Mouse (Mus musculus): Measurements from ENCODE around the gene Gm5294. TPM values are rescaled to one million over a fixed set of nuclear protein-coding genes. Genes with fewer than 3 reads are reported as not detected.
A peak's percentile ranks its signal among the peaks of the same experiment; 100 is the strongest.

Gm5294 gene
- not detected for total RNA-seq (2021)
- long read RNA-seq, experiment 1: 0 reads
- long read RNA-seq, experiment 2: 0 reads

DNA sequence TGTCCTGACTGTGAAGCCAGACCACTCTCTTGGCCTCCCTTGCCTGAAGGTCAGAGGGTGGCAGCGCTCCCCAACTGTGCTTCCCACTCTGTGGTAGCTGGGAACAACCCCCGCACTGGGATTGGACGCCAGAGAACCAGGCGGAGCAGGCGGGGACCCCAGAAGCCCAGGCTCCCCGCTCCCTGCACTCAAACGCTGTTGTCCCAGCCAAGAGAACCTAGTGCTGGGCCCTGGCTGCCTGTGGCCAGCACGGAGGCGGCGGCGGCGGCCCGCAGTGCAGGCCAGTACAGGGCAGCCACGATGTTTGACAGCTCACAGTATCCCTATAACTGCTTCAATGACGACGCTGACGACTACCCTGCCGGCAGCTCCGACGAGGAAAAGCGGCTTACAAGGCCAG lies at the start of gene Gm5294:
Gm5294 (plus strand) TSS at position 301 of the 400 bp plus-strand sequence.
- TF ChIP-seq CTCF (IDR thresholded peaks at IDR 0.05): no peak
- Histone ChIP-seq H3K4me3 (peak within 1 kb of the TSS; percentile 59), H3K27ac (no peak within 1 kb of the TSS)
- intact Hi-C loops (cut with DNase I): no loop called here
- no peak for DNase-seq

DNA sequence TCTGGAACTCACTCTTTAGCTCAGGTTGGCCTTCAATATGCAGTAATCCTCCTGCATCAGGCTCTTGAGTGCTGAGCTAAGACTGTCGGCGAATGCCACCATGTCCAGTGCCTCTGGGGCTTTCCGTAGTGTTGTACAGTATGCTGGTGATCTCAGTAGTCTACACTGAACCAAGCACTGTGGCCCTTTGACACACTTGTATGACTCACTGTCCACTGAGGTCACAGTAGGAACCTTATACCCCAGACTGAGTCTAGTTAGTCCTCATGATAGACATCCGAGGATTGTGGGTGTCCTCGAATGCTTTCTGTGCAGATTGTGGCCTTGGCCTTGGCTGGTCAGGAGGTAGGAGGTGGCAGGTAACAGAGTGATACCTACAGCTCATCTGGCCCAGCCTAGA lies 44.8 kb upstream of the Gm5294 start:
- no peak for TF ChIP-seq CTCF (IDR thresholded peaks at IDR 0.05)
- DNase-seq: no peak
- H3K27ac ChIP-seq: no peak overlapping the region
- intact Hi-C loops (cut with DNase I): no loop called here
- no peak overlapping the region for H3K4me3 ChIP-seq

DNA sequence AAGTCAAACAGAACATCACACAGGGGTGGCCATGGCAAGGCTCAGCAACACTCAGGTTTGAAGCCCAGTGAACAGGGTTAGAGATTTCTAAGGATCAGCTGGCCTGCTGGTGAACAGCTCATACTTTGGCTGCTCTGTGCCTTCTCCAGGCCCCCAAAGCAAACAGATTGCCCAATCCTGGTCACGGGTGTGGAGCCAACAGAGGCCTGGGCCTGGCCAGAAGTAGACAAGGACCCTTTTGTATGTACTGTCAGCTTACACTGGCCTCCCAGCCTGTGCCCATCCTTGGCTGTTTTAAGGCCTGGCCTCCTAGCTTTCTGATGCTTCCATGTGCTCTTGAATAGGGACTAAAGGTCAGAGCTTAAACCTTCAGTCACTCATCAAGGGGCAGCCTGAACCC lies 43.5 kb upstream of the Gm5294 start:
- intact Hi-C loops (cut with DNase I): no loop called here
- no peak for TF ChIP-seq CTCF (IDR thresholded peaks at IDR 0.05)

DNA sequence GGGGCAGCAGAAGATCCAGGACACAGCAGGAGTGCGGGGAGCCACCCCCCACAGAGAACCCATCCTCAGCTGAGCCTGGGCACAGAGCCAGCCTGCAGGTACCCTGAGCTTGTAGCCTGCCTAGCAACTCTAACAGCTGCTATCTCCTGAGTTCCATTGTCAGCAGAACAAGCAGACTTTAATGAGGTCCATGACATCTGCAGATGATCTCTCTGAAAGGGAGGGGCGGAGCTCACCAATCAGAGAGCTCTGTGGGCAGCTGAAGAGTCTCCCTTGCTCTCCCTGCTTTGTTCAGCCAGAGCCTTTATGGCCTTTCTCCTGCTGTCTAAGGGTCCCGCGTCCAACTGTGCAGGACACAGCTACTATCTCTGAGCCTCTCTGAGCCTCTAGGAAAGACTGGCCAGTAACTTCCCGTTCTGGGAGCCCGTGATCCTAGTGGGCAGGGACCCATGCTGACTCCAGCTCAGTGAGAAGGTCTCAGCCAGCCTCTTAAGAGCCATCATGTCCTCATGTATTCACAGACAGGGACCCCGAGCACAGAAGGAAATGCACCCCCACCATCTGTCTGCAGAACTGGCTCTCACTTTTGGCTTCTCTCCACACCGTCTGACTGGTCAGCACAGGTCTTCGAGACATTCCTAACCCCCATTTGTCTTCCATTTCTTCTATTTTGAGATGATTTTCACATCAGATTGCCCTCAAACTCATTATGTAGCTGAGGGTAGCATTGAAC lies 41.0 kb upstream of the Gm5294 start:
- peak; percentile 33 for DNase-seq
- H3K27ac ChIP-seq: no peak overlapping the region
- intact Hi-C loops (cut with DNase I): no loop called here
- no peak for TF ChIP-seq CTCF (IDR thresholded peaks at IDR 0.05)
- H3K4me3 ChIP-seq: no peak overlapping the region

More for the DNA sequence above, 43.5 kb upstream of the Gm5294 start:
- Histone ChIP-seq H3K27ac (no peak overlapping the region), H3K4me3 (no peak overlapping the region)
- DNase-seq: peak; percentile 58

DNA sequence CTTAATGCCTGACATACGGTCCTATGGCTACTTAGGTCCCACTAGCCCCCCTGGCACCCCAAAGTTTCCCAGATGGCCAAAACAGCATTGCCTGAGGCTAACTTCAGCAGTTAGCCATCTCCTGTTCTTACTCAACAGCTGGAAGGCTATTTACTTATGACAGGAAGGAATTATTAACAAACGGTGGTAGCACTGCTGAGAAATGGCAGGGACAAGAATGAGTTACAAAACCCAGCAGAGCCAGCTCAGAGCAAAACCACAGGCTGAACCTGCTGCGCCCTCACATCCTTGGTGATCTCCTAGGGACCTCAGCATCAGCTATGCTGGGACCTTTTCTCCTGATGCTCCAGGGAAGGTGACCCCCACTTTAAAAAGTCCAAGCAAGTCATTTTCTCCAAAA lies 40.2 kb upstream of the Gm5294 start:
- no peak for DNase-seq
- TF ChIP-seq CTCF (IDR thresholded peaks at IDR 0.05): no peak
- Histone ChIP-seq H3K27ac (no peak overlapping the region), H3K4me3 (no peak overlapping the region)
- intact Hi-C loops (cut with DNase I): no loop called here

DNA sequence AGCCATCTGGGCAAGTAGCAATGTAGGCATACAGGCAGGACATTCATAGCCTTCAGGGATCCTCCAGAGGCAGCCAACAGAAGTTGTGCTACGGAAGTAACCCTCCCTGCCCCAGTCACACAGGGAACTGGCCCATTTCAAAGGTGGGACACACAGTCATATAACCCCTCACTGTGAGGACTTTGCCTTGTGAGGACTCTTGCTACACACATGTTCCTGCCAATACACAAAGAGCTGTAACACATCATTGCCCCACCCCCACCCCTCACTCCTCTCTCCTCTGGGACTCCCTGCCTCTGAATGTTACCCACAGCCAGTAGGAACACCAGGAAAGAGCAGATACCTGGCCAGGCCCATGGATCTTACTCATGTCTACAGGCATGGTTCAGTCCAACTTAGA lies 37.2 kb upstream of the Gm5294 start:
- intact Hi-C loops (cut with DNase I): no loop called here
- no peak overlapping the region for H3K4me3 ChIP-seq
- no peak overlapping the region for H3K27ac ChIP-seq
- DNase-seq: no peak
- TF ChIP-seq CTCF (IDR thresholded peaks at IDR 0.05): no peak

DNA sequence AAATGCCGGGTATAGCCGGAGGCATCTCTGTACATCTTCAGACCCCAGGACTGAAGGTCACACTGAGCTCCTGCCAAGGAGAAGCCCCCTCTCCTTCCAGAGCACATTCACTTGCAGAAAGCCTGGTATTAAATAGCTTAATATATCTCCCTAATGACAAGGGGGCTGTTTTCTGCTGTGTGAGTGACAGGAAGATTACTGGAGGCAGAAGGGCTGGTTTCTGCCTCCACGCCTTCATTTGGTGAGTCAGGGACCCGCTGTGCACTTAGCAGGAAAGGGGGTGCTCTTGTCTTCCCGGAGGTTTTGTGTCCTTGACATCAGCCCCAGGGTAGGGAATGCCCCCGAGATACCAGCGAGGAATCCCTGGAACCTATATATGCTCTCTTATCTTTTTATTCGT lies 36.7 kb upstream of the Gm5294 start:
- no peak for TF ChIP-seq CTCF (IDR thresholded peaks at IDR 0.05)
- intact Hi-C loops (cut with DNase I): no loop called here
- Histone ChIP-seq H3K27ac (no peak overlapping the region), H3K4me3 (no peak overlapping the region)
- DNase-seq: no peak

DNA sequence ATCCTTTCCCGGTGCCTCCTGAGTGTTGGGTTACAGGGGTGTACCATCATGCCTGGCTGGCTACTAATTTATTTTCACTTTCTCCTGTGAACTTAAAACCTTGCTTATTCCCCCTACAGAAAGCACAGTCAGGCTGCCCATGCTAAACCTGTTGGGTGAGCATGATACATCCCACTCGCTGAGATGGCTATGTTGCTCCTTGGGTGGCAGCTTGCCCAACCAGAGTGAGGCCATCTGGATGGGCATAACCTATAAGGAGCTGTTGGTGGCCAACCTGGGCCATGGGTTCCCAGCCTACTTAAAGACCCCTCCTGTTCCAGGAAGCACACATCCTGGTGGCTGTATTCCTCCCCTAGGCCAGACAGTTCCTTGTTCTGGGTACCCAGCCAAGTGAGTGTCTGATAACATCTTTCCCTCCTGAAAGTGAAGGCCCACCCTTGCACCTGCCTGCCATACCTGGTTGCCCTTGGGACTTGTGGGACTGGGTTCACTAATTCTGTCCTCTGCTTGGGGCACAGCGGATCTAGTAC lies 33.8 kb upstream of the Gm5294 start:
- H3K4me3 ChIP-seq: no peak overlapping the region
- intact Hi-C loops (cut with DNase I): no loop called here
- no peak overlapping the region for H3K27ac ChIP-seq
- TF ChIP-seq CTCF (IDR thresholded peaks at IDR 0.05): no peak
- peak; percentile 38 for DNase-seq

DNA sequence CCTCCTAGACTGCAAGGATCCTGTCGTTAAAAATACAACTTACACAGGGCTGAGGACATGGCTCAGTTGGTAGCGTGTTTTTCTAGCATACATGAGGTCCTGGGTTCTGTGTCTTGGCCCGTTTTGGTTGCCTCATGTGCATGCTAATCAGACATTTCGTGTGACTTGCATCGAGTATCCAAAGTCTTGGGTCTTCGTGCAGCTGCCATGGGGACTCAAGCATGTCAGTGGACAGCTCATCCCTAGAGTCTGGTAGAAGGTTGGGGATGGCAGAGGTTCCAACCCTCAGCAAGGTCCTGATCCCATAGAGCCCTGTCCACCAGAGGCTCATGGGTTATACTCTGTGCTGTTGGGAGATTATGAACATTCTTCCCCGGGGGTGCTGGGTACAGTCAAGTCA lies 32.2 kb upstream of the Gm5294 start:
- TF ChIP-seq CTCF (IDR thresholded peaks at IDR 0.05): no peak
- Histone ChIP-seq H3K4me3 (no peak overlapping the region), H3K27ac (no peak overlapping the region)
- intact Hi-C loops (cut with DNase I): no loop called here
- DNase-seq: no peak

DNA sequence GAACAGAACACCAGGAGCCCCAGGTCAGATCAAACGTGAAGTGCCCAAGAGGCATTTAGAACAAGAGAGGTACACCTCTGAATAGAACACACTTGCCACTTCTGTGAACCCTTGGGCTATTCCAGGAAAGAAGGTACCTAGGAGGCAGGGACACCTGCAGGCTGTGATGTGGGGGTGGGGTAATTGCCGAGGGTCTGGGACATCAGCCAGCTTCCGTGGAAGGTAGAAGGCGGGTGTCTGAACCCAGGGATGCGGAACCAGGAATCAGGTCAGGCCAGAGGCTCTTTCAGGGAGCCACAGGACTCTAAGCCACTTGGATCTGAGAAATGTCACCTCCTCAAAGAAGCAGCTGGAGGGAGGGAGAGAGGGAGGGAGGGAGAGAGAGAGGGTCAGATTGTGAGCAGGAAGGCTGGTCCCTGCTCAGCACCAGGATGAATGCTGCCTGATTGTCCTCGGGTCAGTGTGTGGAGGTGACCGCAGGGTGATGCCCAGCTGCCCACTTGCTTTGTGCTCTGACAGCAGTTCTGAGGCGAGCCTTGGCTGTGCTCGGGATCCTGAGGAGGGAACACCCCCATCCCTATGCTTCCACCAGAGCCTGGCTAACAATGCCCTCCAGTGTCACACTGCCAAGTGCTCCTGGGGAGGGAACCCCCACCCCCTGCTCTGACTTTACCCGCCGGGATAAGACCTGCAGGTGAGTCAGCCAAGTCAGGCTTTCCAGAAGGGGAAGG lies 31.2 kb upstream of the Gm5294 start:
- TF ChIP-seq CTCF (IDR thresholded peaks at IDR 0.05): no peak
- H3K27ac ChIP-seq: no peak overlapping the region
- intact Hi-C loops (cut with DNase I): no loop called here
- H3K4me3 ChIP-seq: no peak overlapping the region
- no peak for DNase-seq

DNA sequence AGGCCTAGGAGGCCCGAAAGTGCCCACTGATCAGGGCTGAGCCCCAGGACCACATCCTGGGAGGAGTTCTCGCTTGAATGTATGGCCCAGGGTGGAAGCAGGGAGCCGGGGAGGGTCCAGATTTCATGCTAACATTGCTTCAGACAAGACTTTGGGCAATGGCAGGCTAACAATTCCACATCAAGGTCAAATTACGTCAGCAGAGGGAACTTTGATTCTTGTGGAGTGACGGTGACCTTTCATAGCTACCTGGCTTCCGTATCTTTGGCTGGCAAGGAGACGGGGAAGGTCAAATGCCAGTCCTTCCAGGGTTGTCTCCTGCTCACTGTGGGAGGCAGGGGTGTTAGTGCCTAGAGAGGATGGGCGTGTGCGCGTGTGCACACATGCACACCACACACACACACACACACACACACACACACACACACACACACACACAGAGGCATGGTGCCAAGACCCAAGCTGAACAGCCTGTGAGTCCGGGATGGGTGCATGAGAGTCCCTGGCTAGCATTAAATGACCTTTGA lies 28.9 kb upstream of the Gm5294 start:
- Histone ChIP-seq H3K4me3 (no peak overlapping the region), H3K27ac (no peak overlapping the region)
- TF ChIP-seq CTCF (IDR thresholded peaks at IDR 0.05): no peak
- no peak for DNase-seq
- intact Hi-C loops (cut with DNase I): no loop called here

DNA sequence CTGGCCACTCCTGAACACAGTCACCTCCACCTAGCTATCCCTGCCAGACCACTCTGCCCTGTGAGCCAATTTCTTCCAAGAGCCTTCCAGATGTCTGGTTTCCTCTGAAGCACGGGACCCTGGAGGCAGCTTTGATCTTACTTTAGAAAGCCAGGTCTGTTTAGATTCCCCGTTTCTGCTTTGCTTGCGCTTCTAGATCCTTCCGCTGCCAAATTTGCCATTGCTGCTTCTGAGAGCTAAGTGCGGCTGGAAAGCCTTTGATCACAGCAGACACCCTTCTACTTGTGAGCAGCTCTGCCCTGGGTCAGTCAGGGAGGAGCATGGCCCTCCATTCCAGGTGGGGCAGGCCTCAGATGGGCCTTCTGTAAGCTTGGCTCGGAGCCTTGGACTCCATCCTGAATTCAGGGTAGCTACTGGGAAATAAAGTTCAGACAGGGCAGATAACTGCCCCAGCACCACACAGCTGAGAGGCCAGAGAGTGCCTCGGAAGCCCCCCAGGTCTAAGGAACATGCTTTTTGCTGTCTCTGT lies 18.2 kb upstream of the Gm5294 start:
- no peak for TF ChIP-seq CTCF (IDR thresholded peaks at IDR 0.05)
- no peak overlapping the region for H3K4me3 ChIP-seq
- no peak for DNase-seq
- intact Hi-C loops (cut with DNase I): no loop called here
- H3K27ac ChIP-seq: no peak overlapping the region

DNA sequence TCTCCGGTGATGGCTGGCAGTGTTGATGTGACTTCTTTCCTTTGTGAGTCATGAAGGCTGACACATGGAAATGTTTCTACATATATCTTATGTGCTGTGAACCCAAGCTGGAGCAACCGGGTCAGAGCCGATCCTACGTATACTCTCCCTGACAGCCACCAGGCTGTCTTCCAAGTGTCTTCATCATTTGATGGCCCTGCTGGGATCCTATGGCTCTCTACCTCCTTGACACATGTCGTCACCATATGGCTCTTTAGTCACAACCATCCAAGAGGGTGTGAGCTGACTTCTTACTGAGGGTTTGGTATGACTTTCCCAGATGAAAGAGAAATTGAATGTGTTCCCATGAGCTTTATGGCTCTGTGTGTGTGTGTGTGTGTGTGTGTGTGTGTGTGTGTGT lies 15.6 kb upstream of the Gm5294 start:
- Histone ChIP-seq H3K4me3 (no peak overlapping the region), H3K27ac (no peak overlapping the region)
- no peak for DNase-seq
- intact Hi-C loops (cut with DNase I): no loop called here
- TF ChIP-seq CTCF (IDR thresholded peaks at IDR 0.05): no peak
